Mouse (Mus musculus) hindbrain, embryonic 15.5 days (tissue): ENCODE data around the gene Retreg1. TPM values are rescaled to one million over a fixed set of nuclear protein-coding genes. Genes with fewer than 3 reads are reported as not detected.

Source experiments
- ATAC-seq: fragments of 200-750 bp; cut with Nextera tagmentation; 2 replicates; pipeline ENCODE4 v1.8.0; 2017; ENCODE audit warnings: low read depth, moderate number of reproducible peaks, moderate TSS enrichment; ENCODE audit not compliant: low FRiP score
- H3K27ac ChIP-seq: fragments of 300-500 bp; sonication (generic); replicated peaks from 2 replicates; pipeline ENCODE4 v1.5.1; 2015; ENCODE audit warnings: mild to moderate bottlenecking, inconsistent platforms
- H3K27me3 ChIP-seq: fragments of 300-500 bp; sonication (generic); 2 replicates; pipeline ENCODE4 v1.6.1; 2015; ENCODE audit warnings: control low read depth, inconsistent platforms
- H3K36me3 ChIP-seq: fragments of 300-500 bp; sonication (generic); 2 replicates; pipeline ENCODE4 v1.6.1; 2015; ENCODE audit warnings: control low read depth, inconsistent platforms
- H3K4me1 ChIP-seq: fragments of 300-500 bp; sonication (generic); replicated peaks from 2 replicates; pipeline ENCODE4 v1.6.1; 2015; ENCODE audit warnings: control low read depth, inconsistent platforms
- H3K4me2 ChIP-seq: fragments of 300-500 bp; sonication (generic); 2 replicates; pipeline ENCODE4 v1.6.1; 2015; ENCODE audit warnings: moderate library complexity, mild to moderate bottlenecking, inconsistent platforms
- H3K4me3 ChIP-seq: fragments of 300-500 bp; sonication (generic); 2 replicates; pipeline ENCODE4 v1.5.1; 2015; ENCODE audit warnings: mild to moderate bottlenecking, inconsistent platforms
- H3K9ac ChIP-seq: fragments of 300-500 bp; sonication (generic); 2 replicates; pipeline ENCODE4 v1.6.1; 2015; ENCODE audit warnings: inconsistent platforms
- H3K9me3 ChIP-seq: fragments of 300-500 bp; sonication (generic); 2 replicates; pipeline ENCODE4 v1.6.1; 2016; ENCODE audit warnings: control low read depth, inconsistent platforms
- WGBS: fragments of 180-500 bp; shearing (Covaris S2); methylation state at CpG from one replicate; pipeline ENCODE4 v1.1.7; 2015; 5-methylcytosine and 5-hydroxymethylcytosine counted together
- polyA plus RNA-seq: library from polyadenylated mRNA; unstranded; fragments of >200 nt; fragmentation: Nextera tagmentation; extraction: Ambion mirVana; gene quantifications from 2 replicates; pipeline ENCODE4 v1.2.1, GENCODE M21; 2015

Gene Retreg1
- polyA plus RNA-seq, 1 experiment from 2014 or later, result 13.4 TPM

GRCm38 (mm10) chr15:25866106-25866505 is 23.1 kb downstream of the Retreg1 start:
- 91% methylated on average over 6 of the region's 6 CpGs for WGBS
- Histone ChIP-seq H3K4me3 (no peak overlapping the region), H3K4me2 (no peak overlapping the region), H3K9ac (no peak overlapping the region), H3K27ac (no peak overlapping the region), H3K36me3 (no peaks in the 10 kb centered on the region), H3K4me1 (no peaks in the 10 kb centered on the region), H3K27me3 (no peaks in the 10 kb centered on the region), H3K9me3 (no peaks in the 10 kb centered on the region)
- ATAC-seq, result no peak

GRCm38 (mm10) chr15:25869129-25869528 is 26.1 kb downstream of the Retreg1 start:
- no peak overlapping the region for H3K9ac ChIP-seq
- no peaks in the 10 kb centered on the region for H3K27me3 ChIP-seq
- H3K36me3 ChIP-seq, result no peaks in the 10 kb centered on the region
- no peaks in the 10 kb centered on the region for H3K9me3 ChIP-seq
- H3K27ac ChIP-seq, result no peak overlapping the region
- 68% methylated on average over 5 of the region's 5 CpGs for WGBS
- no peak overlapping the region for H3K4me3 ChIP-seq
- ATAC-seq, result no peak
- H3K4me2 ChIP-seq, result no peak overlapping the region
- H3K4me1 ChIP-seq, result no peaks in the 10 kb centered on the region

GRCm38 (mm10) chr15:25871470-25871869 is 28.5 kb downstream of the Retreg1 start:
- Histone ChIP-seq H3K4me1 (no peaks in the 10 kb centered on the region), H3K27ac (no peak overlapping the region), H3K9ac (no peak overlapping the region), H3K4me2 (no peak overlapping the region), H3K9me3 (no peaks in the 10 kb centered on the region), H3K4me3 (no peak overlapping the region), H3K36me3 (no peaks in the 10 kb centered on the region), H3K27me3 (no peaks in the 10 kb centered on the region)
- ATAC-seq, result no peak
- 93% methylated on average over 7 of the region's 7 CpGs for WGBS

- no peaks in the 10 kb centered on the region for H3K9me3 ChIP-seq
- H3K4me3 ChIP-seq, result no peak overlapping the region
- H3K4me2 ChIP-seq, result no peak overlapping the region
- no peaks in the 10 kb centered on the region for H3K4me1 ChIP-seq
- no peaks in the 10 kb centered on the region for H3K27me3 ChIP-seq
- WGBS, result 56% methylated on average over 9 of the region's 9 CpGs
- no peak overlapping the region for H3K9ac ChIP-seq
- no peak for ATAC-seq
- no peaks in the 10 kb centered on the region for H3K36me3 ChIP-seq
- H3K27ac ChIP-seq, result no peak overlapping the region
Measured at GRCm38 (mm10) chr15:25872118-25872517, 29.1 kb downstream of the Retreg1 start.

- Histone ChIP-seq H3K27ac (no peak overlapping the region), H3K27me3 (no peaks in the 10 kb centered on the region), H3K4me1 (no peaks in the 10 kb centered on the region), H3K36me3 (no peaks in the 10 kb centered on the region), H3K9ac (no peak overlapping the region), H3K9me3 (no peaks in the 10 kb centered on the region), H3K4me3 (no peak overlapping the region), H3K4me2 (no peak overlapping the region)
- no peak for ATAC-seq
- WGBS, result 92% methylated on average over 9 of the region's 9 CpGs
Measured at GRCm38 (mm10) chr15:25872657-25873056, 29.7 kb downstream of the Retreg1 start.

- Histone ChIP-seq H3K27me3 (no peaks in the 10 kb centered on the region), H3K9ac (no peak overlapping the region), H3K4me3 (no peak overlapping the region), H3K4me1 (0 out of 2 replicates have a peak, but pooled peaks cover 3% of the 10 kb centered on the region), H3K4me2 (no peak overlapping the region), H3K9me3 (no peaks in the 10 kb centered on the region), H3K27ac (no peak overlapping the region), H3K36me3 (no peaks in the 10 kb centered on the region)
- no peak for ATAC-seq
- WGBS, result 83% methylated on average over 1 of the region's 1 CpGs
Measured at GRCm38 (mm10) chr15:25873536-25873935, 30.6 kb downstream of the Retreg1 start.

GRCm38 (mm10) chr15:25876601-25877161 is 33.7 kb downstream of the Retreg1 start:
- Histone ChIP-seq H3K27ac (no peak overlapping the region), H3K27me3 (no peaks in the 10 kb centered on the region), H3K36me3 (no peaks in the 10 kb centered on the region), H3K4me3 (no peak overlapping the region), H3K4me2 (no peak overlapping the region), H3K9me3 (no peaks in the 10 kb centered on the region), H3K9ac (no peak overlapping the region), H3K4me1 (0 out of 2 replicates have a peak, but pooled peaks cover 3% of the 10 kb centered on the region)
- WGBS, result 46% methylated on average over 15 of the region's 15 CpGs
- 0 out of 2 replicates have a peak, but pooled peaks have one; percentile 27 for ATAC-seq

- Histone ChIP-seq H3K36me3 (no peaks in the 10 kb centered on the region), H3K9ac (no peak overlapping the region), H3K9me3 (no peaks in the 10 kb centered on the region), H3K4me3 (no peak overlapping the region), H3K4me2 (no peak overlapping the region), H3K27me3 (no peaks in the 10 kb centered on the region), H3K27ac (no peak overlapping the region), H3K4me1 (0 out of 2 replicates have a peak, but pooled peaks cover 3% of the 10 kb centered on the region)
- WGBS, result 22% methylated on average over 7 of the region's 7 CpGs
- no peak for ATAC-seq
Measured at GRCm38 (mm10) chr15:25877798-25878197, 34.8 kb downstream of the Retreg1 start.

GRCm38 (mm10) chr15:25879229-25879628 is 36.2 kb downstream of the Retreg1 start:
- no peak for ATAC-seq
- 80% methylated on average over 6 of the region's 6 CpGs for WGBS

GRCm38 (mm10) chr15:25880192-25880591 is 37.2 kb downstream of the Retreg1 start:
- 90% methylated on average over 5 of the region's 5 CpGs for whole genome bisulfite sequencing

More at GRCm38 (mm10) chr15:25879229-25879628, 36.2 kb downstream of the Retreg1 start:
- H3K27ac ChIP-seq, result no peak overlapping the region
- H3K9ac ChIP-seq, result no peak overlapping the region
- 0 out of 2 replicates have a peak, but pooled peaks cover 3% of the 10 kb centered on the region for H3K4me1 ChIP-seq
- no peaks in the 10 kb centered on the region for H3K9me3 ChIP-seq
- no peaks in the 10 kb centered on the region for H3K27me3 ChIP-seq
- H3K4me2 ChIP-seq, result no peak overlapping the region
- H3K36me3 ChIP-seq, result no peaks in the 10 kb centered on the region
- H3K4me3 ChIP-seq, result no peak overlapping the region

GRCm38 (mm10) chr15:25882002-25882401 is 39.0 kb downstream of the Retreg1 start:
- H3K4me2 ChIP-seq, result no peak overlapping the region
- no peaks in the 10 kb centered on the region for H3K27me3 ChIP-seq
- no peak for ATAC-seq
- H3K27ac ChIP-seq, result no peak overlapping the region
- 49% methylated on average over 4 of the region's 4 CpGs for WGBS
- no peaks in the 10 kb centered on the region for H3K9me3 ChIP-seq
- no peak overlapping the region for H3K4me3 ChIP-seq
- 0 out of 2 replicates have a peak, but pooled peaks cover 3% of the 10 kb centered on the region for H3K4me1 ChIP-seq
- H3K36me3 ChIP-seq, result no peaks in the 10 kb centered on the region
- H3K9ac ChIP-seq, result no peak overlapping the region

More at GRCm38 (mm10) chr15:25880192-25880591, 37.2 kb downstream of the Retreg1 start:
- Histone ChIP-seq H3K36me3 (no peaks in the 10 kb centered on the region), H3K9me3 (no peaks in the 10 kb centered on the region), H3K4me1 (0 out of 2 replicates have a peak, but pooled peaks cover 3% of the 10 kb centered on the region), H3K4me2 (no peak overlapping the region), H3K27ac (no peak overlapping the region), H3K4me3 (no peak overlapping the region), H3K27me3 (no peaks in the 10 kb centered on the region), H3K9ac (no peak overlapping the region)
- no peak for ATAC-seq

GRCm38 (mm10) chr15:25884416-25884958 is 41.5 kb downstream of the Retreg1 start:
- H3K36me3 ChIP-seq, result no peaks in the 10 kb centered on the region
- no peak overlapping the region for H3K4me3 ChIP-seq
- no peaks in the 10 kb centered on the region for H3K4me1 ChIP-seq
- no peaks in the 10 kb centered on the region for H3K9me3 ChIP-seq
- WGBS, result 89% methylated on average over 14 of the region's 14 CpGs
- no peak overlapping the region for H3K4me2 ChIP-seq
- H3K9ac ChIP-seq, result no peak overlapping the region
- no peaks in the 10 kb centered on the region for H3K27me3 ChIP-seq
- H3K27ac ChIP-seq, result no peak overlapping the region
- no peak for ATAC-seq
